Mouse (Mus musculus): Measurements from ENCODE around the gene Mdm4. TPM values are rescaled to one million over a fixed set of nuclear protein-coding genes. Genes with fewer than 3 reads are reported as not detected.

The Mdm4 gene
- polyA plus RNA-seq, 1 experiment from 2014 or later: 53.5 TPM

DNA sequence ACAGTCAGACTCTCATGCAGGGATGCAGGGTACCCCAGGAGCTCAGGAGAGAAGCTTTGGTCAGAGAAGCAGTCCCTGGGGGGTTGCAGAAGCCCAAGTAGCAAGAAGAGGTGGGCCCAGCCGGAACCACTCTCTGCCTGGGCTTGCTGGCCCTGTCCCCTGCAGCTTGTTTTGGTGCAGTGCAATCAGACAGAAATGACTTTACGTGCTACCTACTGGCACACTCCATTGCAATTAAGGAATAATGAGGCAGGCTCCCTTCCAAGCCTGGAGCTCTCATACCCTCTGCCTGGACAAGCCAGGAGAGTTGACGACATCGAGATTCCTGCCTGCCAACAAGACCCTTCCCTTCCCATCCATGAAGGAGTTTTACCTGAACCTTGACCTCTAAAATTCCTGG is 100.1 kb downstream of the Mdm4 start:
- no peak for ATAC-seq (ENCODE audit: low FRiP score, low TSS enrichment)

GRCm38 (mm10) chr1:132928907-132929250 is 101.5 kb downstream of the Mdm4 start:
- WGBS: 66% methylated on average over 3 of the region's 3 CpGs
- Histone ChIP-seq H3K4me2 (ENCODE audit: low read length) (no peak overlapping the region), H3K4me1 (ENCODE audit: control insufficient read depth, insufficient read depth, low read length) (peaks cover 9% of the 10 kb centered on the region; the same call in 1 of the 2 replicates), H3K9me3 (ENCODE audit: control insufficient read depth, low read length) (no peaks in the 10 kb centered on the region), H3K4me3 (replicated peaks; ENCODE audit: low read depth, low read length) (no peak overlapping the region), H3K27ac (replicated peaks; ENCODE audit: low read depth, low read length) (peak overlapping the region; percentile 77), H3K36me3 (ENCODE audit: control insufficient read depth, insufficient read depth, low read length) (no peaks in the 10 kb centered on the region), H3K9ac (replicated peaks; ENCODE audit: low read length) (no peak overlapping the region; the same call in 1 of the 2 replicates), H3K27me3 (ENCODE audit: control insufficient read depth, insufficient read depth, low read length) (no peaks in the 10 kb centered on the region)
- no peak for ATAC-seq (ENCODE audit: low FRiP score, low TSS enrichment)
- no peak for DNase-seq

More for the DNA sequence above, 100.1 kb downstream of the Mdm4 start:
- Histone ChIP-seq H3K4me1 (ENCODE audit: control insufficient read depth, insufficient read depth, low read length) (peaks cover 9% of the 10 kb centered on the region; the same call in 1 of the 2 replicates), H3K9ac (replicated peaks; ENCODE audit: low read length) (no peak overlapping the region), H3K4me3 (replicated peaks; ENCODE audit: low read depth, low read length) (no peak overlapping the region), H3K9me3 (ENCODE audit: control insufficient read depth, low read length) (no peaks in the 10 kb centered on the region), H3K27me3 (ENCODE audit: control insufficient read depth, insufficient read depth, low read length) (no peaks in the 10 kb centered on the region), H3K36me3 (ENCODE audit: control insufficient read depth, insufficient read depth, low read length) (no peaks in the 10 kb centered on the region), H3K4me2 (ENCODE audit: low read length) (no peak overlapping the region), H3K27ac (replicated peaks; ENCODE audit: low read depth, low read length) (no peak overlapping the region)
- no peak for DNase-seq
- WGBS: 89% methylated on average over 4 of the region's 4 CpGs

DNA sequence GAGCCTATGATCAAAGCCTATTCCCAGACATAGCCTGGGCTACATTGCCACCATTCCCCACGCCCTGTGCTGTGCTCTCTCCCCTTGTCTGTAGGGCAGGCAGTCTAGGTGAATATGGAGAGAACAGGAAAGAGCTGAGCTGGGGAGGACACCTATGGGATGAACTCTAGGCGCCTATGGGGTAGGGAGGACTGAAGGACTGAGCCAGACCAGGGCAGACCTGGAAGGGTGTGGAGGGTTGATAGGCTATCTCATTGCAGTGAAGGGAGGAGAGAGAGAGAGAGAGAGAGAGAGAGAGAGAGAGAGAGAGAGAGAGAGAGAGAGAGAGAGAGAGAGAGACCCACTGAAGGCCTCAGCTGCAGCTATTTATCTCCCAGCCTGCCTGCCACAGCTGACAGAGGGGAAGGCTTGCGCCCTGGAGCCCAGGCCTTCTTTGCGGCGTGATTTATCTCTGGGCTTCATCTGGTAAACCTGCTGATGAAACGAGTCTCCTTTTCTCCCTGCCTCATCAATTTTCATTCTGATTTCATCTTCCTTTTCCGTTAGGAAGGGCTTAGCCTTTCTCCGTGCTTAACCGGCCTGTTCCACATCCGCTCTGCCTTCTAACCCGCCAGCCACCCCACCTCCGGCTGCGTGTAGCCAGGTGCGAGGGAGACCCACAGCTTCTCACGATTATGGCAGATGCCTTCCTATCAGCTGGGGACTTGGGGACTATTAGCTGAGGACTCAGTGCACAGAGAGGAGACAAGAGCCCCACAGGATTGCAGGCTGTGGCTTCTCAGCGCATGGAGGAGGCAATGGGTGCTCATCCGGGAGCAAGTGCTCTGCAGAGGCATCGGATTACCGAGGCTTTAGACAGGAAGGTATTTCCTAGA is 102.1 kb downstream of the Mdm4 start:
- 46% methylated on average over 19 of the region's 19 CpGs for WGBS
- Histone ChIP-seq H3K9me3 (ENCODE audit: control insufficient read depth, low read length) (no peaks in the 10 kb centered on the region), H3K36me3 (ENCODE audit: control insufficient read depth, insufficient read depth, low read length) (no peaks in the 10 kb centered on the region), H3K4me3 (replicated peaks; ENCODE audit: low read depth, low read length) (no peak overlapping the region), H3K4me2 (ENCODE audit: low read length) (no peak overlapping the region), H3K27ac (replicated peaks; ENCODE audit: low read depth, low read length) (peak overlapping the region; percentile 77), H3K9ac (replicated peaks; ENCODE audit: low read length) (no peak overlapping the region; the same call in 1 of the 2 replicates), H3K27me3 (ENCODE audit: control insufficient read depth, insufficient read depth, low read length) (no peaks in the 10 kb centered on the region), H3K4me1 (ENCODE audit: control insufficient read depth, insufficient read depth, low read length) (peaks cover 9% of the 10 kb centered on the region; the same call in 1 of the 2 replicates)
- ATAC-seq (ENCODE audit: low FRiP score, low TSS enrichment) (no peak), DNase-seq (peak; percentile 51)

DNA sequence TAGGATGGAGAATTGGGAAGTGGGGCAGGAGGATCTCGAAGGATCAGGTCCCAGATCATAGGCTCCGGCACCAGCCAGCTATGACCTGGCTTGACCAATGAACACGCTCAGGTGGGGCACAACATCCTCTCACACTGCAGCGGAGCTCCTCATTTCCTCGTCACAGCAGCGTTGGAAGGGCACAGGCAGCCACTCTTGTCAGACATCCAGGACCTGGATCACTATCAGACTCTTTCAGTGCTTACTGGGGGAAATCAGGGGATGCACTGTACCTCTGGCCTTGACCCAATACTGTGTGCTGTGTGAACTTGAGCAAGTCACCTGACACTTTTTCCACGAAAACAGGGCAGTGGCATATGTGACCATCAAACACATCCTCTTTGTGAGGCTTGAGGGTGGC is 105.1 kb downstream of the Mdm4 start:
- Histone ChIP-seq H3K9me3 (ENCODE audit: control insufficient read depth, low read length) (no peaks in the 10 kb centered on the region), H3K9ac (replicated peaks; ENCODE audit: low read length) (no peak overlapping the region), H3K27ac (replicated peaks; ENCODE audit: low read depth, low read length) (no peak overlapping the region), H3K4me2 (ENCODE audit: low read length) (no peak overlapping the region), H3K4me1 (ENCODE audit: control insufficient read depth, insufficient read depth, low read length) (peaks cover 31% of the 10 kb centered on the region), H3K4me3 (replicated peaks; ENCODE audit: low read depth, low read length) (no peak overlapping the region), H3K27me3 (ENCODE audit: control insufficient read depth, insufficient read depth, low read length) (no peaks in the 10 kb centered on the region), H3K36me3 (ENCODE audit: control insufficient read depth, insufficient read depth, low read length) (no peaks in the 10 kb centered on the region)
- WGBS: 89% methylated on average over 7 of the region's 7 CpGs
- no peak for DNase-seq
- no peak for ATAC-seq (ENCODE audit: low FRiP score, low TSS enrichment)

GRCm38 (mm10) chr1:132922257-132922656 is 108.1 kb downstream of the Mdm4 start:
- H3K27me3 ChIP-seq (ENCODE audit: control insufficient read depth, insufficient read depth, low read length): no peaks in the 10 kb centered on the region
- WGBS: 61% methylated on average over 9 of the region's 9 CpGs
- peaks cover 35% of the 10 kb centered on the region for H3K4me1 ChIP-seq (ENCODE audit: control insufficient read depth, insufficient read depth, low read length)
- peak overlapping the region; percentile 23; the same call in 1 of the 2 replicates for H3K9ac ChIP-seq (replicated peaks; ENCODE audit: low read length)
- no peaks in the 10 kb centered on the region for H3K36me3 ChIP-seq (ENCODE audit: control insufficient read depth, insufficient read depth, low read length)
- ATAC-seq (ENCODE audit: low FRiP score, low TSS enrichment) (peak; percentile 59; the same call in 1 of the 2 replicates), DNase-seq (peak; percentile 41)
- no peak overlapping the region for H3K4me2 ChIP-seq (ENCODE audit: low read length)
- H3K27ac ChIP-seq (replicated peaks; ENCODE audit: low read depth, low read length): peak overlapping the region; percentile 49; the same call in 1 of the 2 replicates
- no peaks in the 10 kb centered on the region for H3K9me3 ChIP-seq (ENCODE audit: control insufficient read depth, low read length)
- H3K4me3 ChIP-seq (replicated peaks; ENCODE audit: low read depth, low read length): no peak overlapping the region

DNA sequence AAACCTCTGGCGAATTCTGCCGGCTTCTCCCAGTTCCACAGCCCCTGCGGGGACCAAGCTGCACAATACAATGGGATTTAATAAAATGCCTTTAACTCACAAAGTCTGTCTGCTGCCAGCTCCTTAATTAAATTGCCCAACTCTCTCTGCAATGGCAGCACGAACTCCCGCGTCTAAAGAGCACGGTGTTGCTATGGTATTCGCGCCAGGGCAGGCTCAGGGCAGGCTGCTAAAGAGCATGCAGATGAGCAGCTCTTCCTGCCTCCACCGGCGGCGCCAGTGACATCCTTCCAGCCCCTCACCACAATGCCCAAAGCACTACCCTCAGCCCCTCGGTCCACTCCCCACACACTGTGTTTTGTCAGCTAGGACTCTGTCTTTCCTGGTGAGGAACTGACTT is 109.3 kb downstream of the Mdm4 start:
- no peaks in the 10 kb centered on the region for H3K36me3 ChIP-seq (ENCODE audit: control insufficient read depth, insufficient read depth, low read length)
- 0 out of 2 replicates have a peak overlapping the region, but pooled peaks have one; percentile 6 for H3K9ac ChIP-seq (replicated peaks; ENCODE audit: low read length)
- H3K27ac ChIP-seq (replicated peaks; ENCODE audit: low read depth, low read length): peak overlapping the region; percentile 68
- 2% methylated on average over 13 of the region's 13 CpGs for WGBS
- H3K4me3 ChIP-seq (replicated peaks; ENCODE audit: low read depth, low read length): no peak overlapping the region
- DNase-seq (peak; percentile 77), ATAC-seq (ENCODE audit: low FRiP score, low TSS enrichment) (peak; percentile 69; the same call in 1 of the 2 replicates)
- H3K27me3 ChIP-seq (ENCODE audit: control insufficient read depth, insufficient read depth, low read length): no peaks in the 10 kb centered on the region
- H3K4me2 ChIP-seq (ENCODE audit: low read length): peak overlapping the region; percentile 9; the same call in 1 of the 2 replicates
- H3K4me1 ChIP-seq (ENCODE audit: control insufficient read depth, insufficient read depth, low read length): peaks cover 39% of the 10 kb centered on the region
- H3K9me3 ChIP-seq (ENCODE audit: control insufficient read depth, low read length): no peaks in the 10 kb centered on the region

- peaks cover 44% of the 10 kb centered on the region for H3K4me1 ChIP-seq (ENCODE audit: control insufficient read depth, insufficient read depth, low read length)
- no peaks in the 10 kb centered on the region for H3K9me3 ChIP-seq (ENCODE audit: control insufficient read depth, low read length)
- no peak overlapping the region for H3K4me3 ChIP-seq (replicated peaks; ENCODE audit: low read depth, low read length)
- DNase-seq (no peak), ATAC-seq (ENCODE audit: low FRiP score, low TSS enrichment) (no peak)
- no peak overlapping the region for H3K4me2 ChIP-seq (ENCODE audit: low read length)
- H3K27ac ChIP-seq (replicated peaks; ENCODE audit: low read depth, low read length): no peak overlapping the region
- H3K9ac ChIP-seq (replicated peaks; ENCODE audit: low read length): no peak overlapping the region
- no peaks in the 10 kb centered on the region for H3K27me3 ChIP-seq (ENCODE audit: control insufficient read depth, insufficient read depth, low read length)
- H3K36me3 ChIP-seq (ENCODE audit: control insufficient read depth, insufficient read depth, low read length): no peaks in the 10 kb centered on the region
- WGBS: 81% methylated on average over 8 of the region's 8 CpGs
These were observed 111.1 kb downstream of the Mdm4 start for GRCm38 (mm10) chr1:132919258-132919657.

DNA sequence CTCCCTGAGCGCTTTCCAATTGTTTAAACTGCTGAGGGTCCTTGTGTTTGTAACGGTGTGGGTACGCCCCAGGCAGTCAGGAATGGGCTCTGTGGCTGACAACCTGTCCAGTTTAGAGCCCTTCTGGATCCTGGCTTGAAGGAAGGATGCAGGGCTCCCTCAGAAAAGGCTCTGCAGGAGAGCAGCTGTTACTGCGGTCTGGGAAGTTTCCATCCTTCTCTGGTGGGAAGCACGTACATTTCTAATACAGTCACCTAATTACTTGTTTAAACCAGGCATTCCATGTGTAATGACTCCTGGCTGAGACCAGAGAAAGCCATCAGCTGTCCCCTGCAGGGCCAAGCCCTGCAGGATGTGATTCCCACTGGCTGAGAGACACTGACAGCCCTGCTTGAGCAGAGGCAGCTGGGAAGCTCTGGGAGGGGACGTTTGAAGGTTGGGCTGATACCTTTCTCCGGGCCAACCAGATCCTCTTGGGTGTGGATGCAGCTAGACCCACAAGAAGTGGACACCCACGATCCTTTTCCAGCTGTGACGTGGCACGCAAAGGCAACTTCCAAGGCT is 112.2 kb downstream of the Mdm4 start:
- no peak for ATAC-seq (ENCODE audit: low FRiP score, low TSS enrichment)
- Histone ChIP-seq H3K9ac (replicated peaks; ENCODE audit: low read length) (no peak overlapping the region), H3K4me1 (ENCODE audit: control insufficient read depth, insufficient read depth, low read length) (peaks cover 44% of the 10 kb centered on the region)

More for the DNA sequence above, 112.2 kb downstream of the Mdm4 start:
- peak; percentile 46 for DNase-seq
- no peaks in the 10 kb centered on the region for H3K27me3 ChIP-seq (ENCODE audit: control insufficient read depth, insufficient read depth, low read length)
- whole genome bisulfite sequencing: 24% methylated on average over 10 of the region's 10 CpGs
- H3K36me3 ChIP-seq (ENCODE audit: control insufficient read depth, insufficient read depth, low read length): no peaks in the 10 kb centered on the region
- H3K4me3 ChIP-seq (replicated peaks; ENCODE audit: low read depth, low read length): no peak overlapping the region
- no peaks in the 10 kb centered on the region for H3K9me3 ChIP-seq (ENCODE audit: control insufficient read depth, low read length)
- peak overlapping the region; percentile 46 for H3K27ac ChIP-seq (replicated peaks; ENCODE audit: low read depth, low read length)
- H3K4me2 ChIP-seq (ENCODE audit: low read length): no peak overlapping the region
